Mouse (Mus musculus) forebrain, postnatal 0 days (tissue): Measurements from ENCODE around the gene Apoc4. TPM values are rescaled to one million over a fixed set of nuclear protein-coding genes. Genes with fewer than 3 reads are reported as not detected.
"Not testable (repeated sequence)": the region's sequence is repeated elsewhere in the genome, so short reads cannot be mapped to it uniquely, and the experiment has no call there.

Source experiments
- ATAC-seq: fragments of 200-750 bp; cut with Nextera tagmentation; 2 replicates; pipeline ENCODE4 v1.8.0; 2017; ENCODE audit warnings: mild to moderate bottlenecking, moderate library complexity
- DNase-seq: peaks from one replicate; pipeline ENCODE4 v3.0.0-alpha.2; 2015
- H3K27ac ChIP-seq: fragments of 300-500 bp; sonication (generic); 2 replicates; pipeline ENCODE4 v1.5.1; 2014; ENCODE audit warnings: low read depth, mild to moderate bottlenecking, antibody characterized with exemption, low read length, moderate library complexity, mixed read lengths
- H3K27me3 ChIP-seq: fragments of 300-500 bp; sonication (generic); 2 replicates; pipeline ENCODE4 v1.6.1; 2014; ENCODE audit warnings: mild to moderate bottlenecking, low read length, mixed read lengths; ENCODE audit not compliant: insufficient read depth
- H3K36me3 ChIP-seq: fragments of 300-500 bp; sonication (generic); 2 replicates; pipeline ENCODE4 v1.6.1; 2014; ENCODE audit warnings: mild to moderate bottlenecking, moderate library complexity; ENCODE audit not compliant: insufficient read depth
- H3K4me1 ChIP-seq: fragments of 300-500 bp; sonication (generic); 2 replicates; pipeline ENCODE4 v1.6.1; 2014; ENCODE audit warnings: antibody characterized with exemption; ENCODE audit not compliant: insufficient read depth
- H3K4me2 ChIP-seq: fragments of 300-500 bp; sonication (generic); 2 replicates; pipeline ENCODE4 v1.6.1; 2014; ENCODE audit warnings: low read depth, mild to moderate bottlenecking, moderate library complexity
- H3K4me3 ChIP-seq: fragments of 300-500 bp; sonication (generic); 2 replicates; pipeline ENCODE4 v1.5.1; 2014; ENCODE audit warnings: low read depth, low read length, mixed read lengths
- H3K9ac ChIP-seq: fragments of 300-500 bp; sonication (generic); 2 replicates; pipeline ENCODE4 v1.6.1; 2014; ENCODE audit warnings: mild to moderate bottlenecking
- H3K9me3 ChIP-seq: fragments of 300-500 bp; sonication (generic); 2 replicates; pipeline ENCODE4 v1.6.1; 2016; ENCODE audit warnings: low read length
- CTCF ChIP-seq: sonication (generic); IDR thresholded peaks from 2 replicates; pipeline ENCODE4 v1.5.1; 2016; ENCODE audit warnings: antibody characterized with exemption, control low read depth, low read depth
- WGBS: fragments of 180-500 bp; shearing (Covaris S2); extraction: QIAGEN DNeasy Blood & Tissue Kit; methylation state at CpG from one replicate; pipeline ENCODE4 v1.1.7; 2014; 5-methylcytosine and 5-hydroxymethylcytosine counted together
- polyA plus RNA-seq: library from polyadenylated mRNA; unstranded; fragments of >200 nt; fragmentation: Nextera tagmentation; extraction: Ambion mirVana; gene quantifications from 2 replicates; pipeline ENCODE4 v1.2.1, GENCODE M21; 2015
- total RNA-seq: library from RNA; depleted of rRNA; stranded (reverse); fragments of >200 nt; gene quantifications from 2 replicates; pipeline ENCODE4 v1.2.3, GENCODE M21; 2014

The Apoc4 gene
- total and polyA plus RNA-seq, 2 experiments from 2014 or later = not detected

DNA sequence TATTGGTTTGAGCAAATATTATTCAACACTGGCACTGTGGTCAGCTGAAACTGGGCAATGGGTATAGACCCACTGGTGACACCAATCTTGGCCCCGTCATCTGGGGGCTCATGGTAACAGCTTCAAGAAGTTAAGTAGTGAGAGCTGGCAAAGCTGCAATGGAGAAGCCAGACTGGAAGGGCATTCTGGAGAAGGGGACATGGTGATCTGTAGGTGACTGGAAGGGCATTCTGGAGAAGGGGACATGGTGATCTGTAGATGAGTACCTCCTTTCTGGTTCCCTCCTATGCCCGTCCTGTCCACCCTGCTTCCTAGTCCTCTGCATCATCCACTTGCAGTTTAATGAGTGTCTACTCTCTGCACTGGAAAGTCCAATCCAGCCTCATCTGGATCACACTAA, 7.3 kb upstream of the Apoc4 start:
- Histone ChIP-seq H3K9ac (no peak overlapping the region), H3K27ac (no peak overlapping the region), H3K9me3 (no peaks in the 10 kb centered on the region), H3K4me1 (no peaks in the 10 kb centered on the region), H3K36me3 (no peaks in the 10 kb centered on the region), H3K27me3 (no peaks in the 10 kb centered on the region), H3K4me3 (no peak overlapping the region), H3K4me2 (no peak overlapping the region)
- no peak for ATAC-seq
- DNase-seq = no peak
- no peak for TF ChIP-seq CTCF
- 88% methylated on average over 2 of the region's 2 CpGs for WGBS

GRCm38 (mm10) chr7:19688101-19688500, 6.8 kb upstream of the Apoc4 start:
- no peak for DNase-seq
- Histone ChIP-seq H3K4me3 (no peak overlapping the region), H3K4me2 (no peak overlapping the region), H3K4me1 (no peaks in the 10 kb centered on the region), H3K27me3 (no peaks in the 10 kb centered on the region), H3K9ac (no peak overlapping the region), H3K36me3 (no peaks in the 10 kb centered on the region), H3K9me3 (no peaks in the 10 kb centered on the region), H3K27ac (no peak overlapping the region)
- no peak for ATAC-seq
- no peak for TF ChIP-seq CTCF
- 92% methylated on average over 10 of the region's 10 CpGs for WGBS

DNA sequence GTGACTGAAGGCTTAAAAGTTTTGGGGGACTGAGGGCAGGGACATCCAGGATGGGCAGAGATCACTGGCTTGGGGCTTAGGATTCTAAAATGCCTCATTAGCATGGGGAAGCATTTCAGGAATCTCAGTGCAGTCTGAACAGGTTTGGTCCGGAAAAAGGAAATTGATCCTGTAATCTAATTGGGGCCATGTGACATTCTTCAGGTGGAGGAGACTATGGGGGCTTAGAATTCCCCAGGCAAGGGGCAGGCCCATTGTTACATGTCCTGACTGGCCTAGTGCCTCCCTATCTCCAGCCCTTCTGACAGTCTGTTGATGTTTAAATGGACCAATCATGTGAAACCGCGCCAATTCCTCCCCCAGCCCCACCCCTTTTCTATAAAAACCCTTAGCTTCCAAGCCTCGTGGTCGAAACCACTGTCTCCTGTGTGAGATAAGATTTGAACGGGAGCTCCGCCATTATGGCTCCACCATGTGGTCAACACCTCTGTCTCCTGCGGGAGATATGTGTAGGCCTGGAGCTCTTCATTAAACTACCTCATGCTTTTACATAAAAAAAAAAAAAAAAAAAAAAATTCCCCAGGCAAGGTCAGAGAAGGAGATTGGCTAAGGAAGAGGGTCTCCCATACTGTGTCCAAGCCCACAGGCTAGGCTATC, 5.8 kb upstream of the Apoc4 start:
- DNase-seq, H3K9me3 ChIP-seq, H3K4me3 ChIP-seq, H3K36me3 ChIP-seq, ATAC-seq, H3K27ac ChIP-seq, H3K27me3 ChIP-seq, H3K9ac ChIP-seq, H3K4me2 ChIP-seq, H3K4me1 ChIP-seq: not testable (repeated sequence)
- WGBS = 75% methylated on average over 8 of the region's 8 CpGs

DNA sequence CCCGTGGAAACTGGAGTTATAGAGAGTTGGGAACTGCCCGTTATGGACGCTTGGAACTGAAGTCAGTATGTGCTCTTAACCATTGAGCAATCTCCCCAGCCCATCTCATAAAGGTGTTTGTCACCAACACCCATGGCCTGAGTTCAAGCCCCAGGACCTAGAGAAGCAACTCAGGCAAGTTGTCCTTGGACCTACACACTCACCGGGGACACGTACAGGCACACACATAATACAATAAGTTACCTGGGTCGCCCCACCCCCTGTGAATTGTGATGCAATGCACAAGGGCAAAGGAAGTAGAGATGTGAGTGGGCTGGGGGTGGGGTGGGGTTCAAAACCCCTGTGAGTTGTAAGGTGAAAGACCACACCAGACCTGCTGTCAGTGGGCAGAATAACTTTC, 5.2 kb upstream of the Apoc4 start:
- TF ChIP-seq CTCF = no peak
- Histone ChIP-seq H3K4me3 (no peak overlapping the region), H3K4me2 (no peak overlapping the region), H3K36me3 (no peaks in the 10 kb centered on the region), H3K9ac (no peak overlapping the region), H3K4me1 (no peaks in the 10 kb centered on the region), H3K27ac (no peak overlapping the region), H3K9me3 (no peaks in the 10 kb centered on the region), H3K27me3 (no peaks in the 10 kb centered on the region)
- no peak for DNase-seq
- ATAC-seq = no peak
- WGBS = 91% methylated on average over 6 of the region's 6 CpGs

DNA sequence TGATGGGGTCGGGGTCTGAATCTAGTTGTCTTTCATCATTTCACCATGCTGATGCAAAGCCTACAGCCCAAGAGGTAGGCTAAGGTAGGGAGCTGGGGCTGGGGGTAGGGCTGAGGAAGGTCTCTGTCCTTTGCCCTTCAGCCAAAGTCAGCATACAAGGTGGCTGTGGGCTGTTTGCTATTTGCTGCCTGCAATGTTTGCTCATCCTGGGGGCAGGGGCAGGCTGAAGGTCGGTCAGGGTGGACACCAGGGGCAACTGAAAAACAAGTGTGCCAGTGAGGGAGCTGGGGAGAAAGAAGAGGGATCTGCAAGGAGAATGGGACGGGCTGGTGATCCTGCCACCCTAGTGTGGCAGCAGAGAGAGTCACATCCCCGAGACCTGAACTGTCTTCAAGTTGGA, 4.1 kb upstream of the Apoc4 start:
- DNase-seq = no peak
- Histone ChIP-seq H3K9me3 (no peaks in the 10 kb centered on the region), H3K9ac (no peak overlapping the region), H3K4me3 (no peak overlapping the region), H3K27me3 (no peaks in the 10 kb centered on the region), H3K27ac (no peak overlapping the region), H3K4me1 (no peaks in the 10 kb centered on the region), H3K4me2 (no peak overlapping the region), H3K36me3 (no peaks in the 10 kb centered on the region)
- 57% methylated on average over 4 of the region's 4 CpGs for WGBS
- TF ChIP-seq CTCF = no peak
- no peak for ATAC-seq

DNA sequence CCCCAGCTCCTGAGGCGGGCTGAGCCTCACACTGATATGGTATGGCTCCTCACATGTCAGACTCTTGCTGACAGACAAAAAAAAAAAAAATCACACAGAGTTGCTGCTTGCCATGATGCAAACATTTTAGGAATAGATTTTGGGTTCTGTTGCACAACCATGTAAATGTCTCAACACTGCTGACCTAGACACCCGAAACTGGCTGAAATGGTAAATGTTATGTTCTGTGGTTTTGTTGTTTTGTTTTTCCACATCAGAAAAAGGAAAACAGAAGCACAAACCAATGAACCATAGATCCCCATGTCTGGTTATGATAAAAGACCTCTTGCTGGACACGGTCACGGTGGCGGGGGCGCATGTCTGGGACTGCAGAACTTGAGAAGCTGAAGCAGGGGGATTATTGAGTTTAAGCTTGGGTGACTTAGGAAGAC, 2.5 kb upstream of the Apoc4 start:
- ATAC-seq (no peak), DNase-seq (no peak)
- no peak overlapping the region for H3K9ac ChIP-seq
- no peaks in the 10 kb centered on the region for H3K9me3 ChIP-seq
- H3K4me1 ChIP-seq = no peaks in the 10 kb centered on the region
- H3K36me3 ChIP-seq = no peaks in the 10 kb centered on the region
- TF ChIP-seq CTCF = no peak
- H3K4me2 ChIP-seq = no peak overlapping the region
- no peaks in the 10 kb centered on the region for H3K27me3 ChIP-seq
- no peak overlapping the region for H3K27ac ChIP-seq
- WGBS = 85% methylated on average over 6 of the region's 6 CpGs
- no peak overlapping the region for H3K4me3 ChIP-seq

DNA sequence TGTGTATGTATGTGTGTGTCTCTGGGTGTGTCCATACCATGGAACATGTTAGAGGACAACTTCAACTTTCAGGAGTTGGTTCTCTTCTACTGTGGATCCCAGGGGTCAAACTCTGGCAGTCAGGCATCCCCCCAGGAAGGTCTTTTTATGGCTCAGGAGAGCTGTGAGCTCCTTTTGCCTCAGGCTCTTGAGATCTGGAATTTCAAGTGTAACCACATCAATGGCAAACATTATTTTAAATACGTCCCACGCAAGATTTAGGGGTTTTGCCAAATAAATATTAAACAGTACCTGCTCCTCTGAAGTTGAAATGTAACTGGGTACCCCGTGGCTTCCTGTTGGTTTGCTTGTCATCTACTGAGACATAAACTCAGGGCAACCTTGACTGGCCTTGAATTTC, 1.7 kb upstream of the Apoc4 start:
- no peaks in the 10 kb centered on the region for H3K36me3 ChIP-seq
- H3K4me1 ChIP-seq = no peaks in the 10 kb centered on the region
- ATAC-seq (no peak), DNase-seq (no peak)
- no peaks in the 10 kb centered on the region for H3K9me3 ChIP-seq
- H3K4me2 ChIP-seq = no peak overlapping the region
- no peak overlapping the region for H3K27ac ChIP-seq
- 86% methylated on average over 3 of the region's 3 CpGs for WGBS
- no peak overlapping the region for H3K4me3 ChIP-seq
- H3K27me3 ChIP-seq = no peaks in the 10 kb centered on the region
- no peak for TF ChIP-seq CTCF
- H3K9ac ChIP-seq = no peak overlapping the region
